Mouse (Mus musculus): Measurements from ENCODE around the gene Man1c1. TPM values are rescaled to one million over a fixed set of nuclear protein-coding genes. Genes with fewer than 3 reads are reported as not detected.

Man1c1 gene
- total and polyA plus RNA-seq, 3 experiments = 0.05 TPM; not detected in 2

DNA sequence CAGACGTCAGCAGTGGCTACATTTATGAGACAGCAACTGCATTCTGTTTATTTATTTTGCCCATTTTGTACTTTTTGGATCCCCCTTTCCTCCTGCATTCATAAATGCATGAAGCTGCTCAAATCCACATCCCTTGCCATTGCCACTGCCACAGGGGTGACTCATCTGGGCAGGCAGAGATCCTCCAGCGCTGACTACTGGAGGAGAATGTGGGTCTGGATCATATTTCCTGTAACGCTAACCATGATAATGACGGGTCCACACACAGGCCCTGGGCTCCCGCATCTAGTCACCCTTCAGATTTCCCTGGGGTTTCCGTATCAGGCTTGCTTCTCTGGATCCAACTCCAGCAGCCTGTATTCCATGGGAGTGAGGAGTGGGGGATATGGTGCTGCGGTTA lies 64.8 kb downstream of the Man1c1 start:
- Histone ChIP-seq H3K4me3 (ENCODE audit: low read depth, low read length) (no peak overlapping the region), H3K9me3 (replicated peaks) (no peaks in the 10 kb centered on the region), H3K27me3 (ENCODE audit: insufficient read depth, low read length) (peaks cover 55% of the 10 kb centered on the region), H3K4me1 (ENCODE audit: insufficient read depth, low read depth, low read length) (peaks cover 2% of the 10 kb centered on the region; the same call in 1 of the 2 replicates), H3K36me3 (replicated peaks) (no peaks in the 10 kb centered on the region)
- no peak for ATAC-seq (ENCODE audit: extremely low read depth, insufficient number of reproducible peaks, low FRiP score, poor library complexity, severe bottlenecking)
- TF ChIP-seq TAL1 (conservative IDR thresholded peaks at IDR 0.05; ENCODE audit: low read depth, low read length) (no peak), GATA1 (IDR thresholded peaks at IDR 0.05; ENCODE audit: borderline replicate concordance, low read length) (no peak), POLR2AphosphoS5 (IDR thresholded peaks at IDR 0.05; ENCODE audit: insufficient replicate concordance, low read depth, low read length) (no peak), GATA2 (IDR thresholded peaks at IDR 0.05; ENCODE audit: borderline replicate concordance, low read depth, low read length) (no peak), CTCF (IDR thresholded peaks at IDR 0.05; ENCODE audit: low read depth, low read length) (no peak)
- DNase-seq (ENCODE audit: low spot score) = no peak

DNA sequence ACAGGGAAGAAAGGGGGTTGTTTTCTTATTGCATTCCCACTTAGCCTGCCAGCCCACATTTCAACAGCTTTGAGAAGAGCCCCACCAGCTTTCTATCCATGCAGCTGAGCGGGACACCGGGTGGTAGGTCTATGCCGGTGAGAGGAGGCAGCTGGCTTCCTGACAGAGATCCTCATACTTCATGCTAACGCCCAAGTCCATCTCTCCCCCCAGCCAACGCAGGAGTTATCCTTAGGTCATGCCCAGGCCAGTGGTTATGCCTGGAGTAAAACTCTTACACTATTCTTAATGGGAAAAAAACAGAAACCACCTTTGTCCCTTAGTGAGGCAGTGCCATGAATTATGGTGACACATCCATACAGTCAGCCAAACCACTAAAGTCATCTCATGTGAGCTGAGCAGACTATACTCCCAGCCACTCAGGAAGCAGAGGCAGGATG lies 66.0 kb downstream of the Man1c1 start:
- no peak for TF ChIP-seq POLR2AphosphoS5 (IDR thresholded peaks at IDR 0.05; ENCODE audit: insufficient replicate concordance, low read depth, low read length)
- TF ChIP-seq GATA1 (IDR thresholded peaks at IDR 0.05; ENCODE audit: borderline replicate concordance, low read length) = no peak
- TF ChIP-seq GATA2 (IDR thresholded peaks at IDR 0.05; ENCODE audit: borderline replicate concordance, low read depth, low read length) = no peak
- no peak for TF ChIP-seq TAL1 (conservative IDR thresholded peaks at IDR 0.05; ENCODE audit: low read depth, low read length)
- no peak for TF ChIP-seq CTCF (IDR thresholded peaks at IDR 0.05; ENCODE audit: low read depth, low read length)
- no peaks in the 10 kb centered on the region for H3K9me3 ChIP-seq (replicated peaks)
- peaks cover 2% of the 10 kb centered on the region; the same call in 1 of the 2 replicates for H3K4me1 ChIP-seq (ENCODE audit: insufficient read depth, low read depth, low read length)
- H3K4me3 ChIP-seq (ENCODE audit: low read depth, low read length) = no peak overlapping the region
- H3K36me3 ChIP-seq (replicated peaks) = no peaks in the 10 kb centered on the region
- DNase-seq (ENCODE audit: low spot score) (no peak), ATAC-seq (ENCODE audit: extremely low read depth, insufficient number of reproducible peaks, low FRiP score, poor library complexity, severe bottlenecking) (no peak)
- H3K27me3 ChIP-seq (ENCODE audit: insufficient read depth, low read length) = peaks cover 59% of the 10 kb centered on the region

DNA sequence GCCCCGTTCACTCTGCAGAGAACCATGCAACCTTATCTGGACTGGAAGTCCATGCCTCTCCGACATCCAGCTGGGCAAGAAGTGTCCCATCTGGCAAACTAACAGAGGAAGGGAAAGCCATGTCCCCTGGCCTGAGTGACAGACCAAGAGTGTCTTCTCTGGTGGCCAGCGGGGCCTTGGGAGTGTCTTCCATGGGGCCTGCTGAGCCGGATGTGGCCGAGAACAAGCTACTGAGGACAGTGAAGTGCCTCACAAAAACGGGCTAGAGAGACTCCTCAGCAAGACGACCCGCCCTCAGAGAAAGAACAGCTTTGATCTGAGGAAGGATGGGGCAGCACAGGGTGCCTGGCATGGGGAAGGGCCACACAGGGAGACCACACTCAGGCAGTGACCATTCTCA lies 67.7 kb downstream of the Man1c1 start:
- no peaks in the 10 kb centered on the region for H3K9me3 ChIP-seq (replicated peaks)
- no peak overlapping the region for H3K4me3 ChIP-seq (ENCODE audit: low read depth, low read length)
- no peaks in the 10 kb centered on the region for H3K4me1 ChIP-seq (ENCODE audit: insufficient read depth, low read depth, low read length)
- H3K36me3 ChIP-seq (replicated peaks) = no peaks in the 10 kb centered on the region
- ATAC-seq (ENCODE audit: extremely low read depth, insufficient number of reproducible peaks, low FRiP score, poor library complexity, severe bottlenecking) = no peak
- no peak for DNase-seq (ENCODE audit: low spot score)
- H3K27me3 ChIP-seq (ENCODE audit: insufficient read depth, low read length) = peaks cover 57% of the 10 kb centered on the region
- no peak for TF ChIP-seq GATA2 (IDR thresholded peaks at IDR 0.05; ENCODE audit: borderline replicate concordance, low read depth, low read length)
- TF ChIP-seq GATA1 (IDR thresholded peaks at IDR 0.05; ENCODE audit: borderline replicate concordance, low read length) = no peak
- TF ChIP-seq POLR2AphosphoS5 (IDR thresholded peaks at IDR 0.05; ENCODE audit: insufficient replicate concordance, low read depth, low read length) = no peak
- no peak for TF ChIP-seq TAL1 (conservative IDR thresholded peaks at IDR 0.05; ENCODE audit: low read depth, low read length)
- TF ChIP-seq CTCF (IDR thresholded peaks at IDR 0.05; ENCODE audit: low read depth, low read length) = no peak

DNA sequence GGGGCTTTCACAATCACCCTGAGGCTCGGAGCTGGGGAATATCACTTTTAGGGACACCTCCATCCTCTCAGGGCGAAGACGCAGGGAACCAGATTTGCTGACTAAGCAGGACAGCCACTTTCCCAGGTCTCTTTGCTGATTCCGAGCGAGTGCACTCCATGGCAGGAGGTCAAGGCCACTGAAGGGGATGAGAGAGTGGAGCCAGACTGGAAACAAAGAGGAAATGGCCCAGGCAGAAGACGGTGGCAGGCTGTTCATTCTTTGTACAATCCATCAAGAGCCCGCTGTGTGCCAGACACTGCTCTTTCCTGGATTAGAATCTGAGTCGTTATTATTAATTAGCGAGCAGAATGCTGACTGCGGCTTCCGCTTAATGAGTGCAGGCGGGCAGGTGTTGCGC lies 70.1 kb downstream of the Man1c1 start:
- Histone ChIP-seq H3K4me1 (ENCODE audit: insufficient read depth, low read depth, low read length) (no peaks in the 10 kb centered on the region), H3K9me3 (replicated peaks) (no peaks in the 10 kb centered on the region), H3K36me3 (replicated peaks) (no peaks in the 10 kb centered on the region), H3K27me3 (ENCODE audit: insufficient read depth, low read length) (peaks cover 49% of the 10 kb centered on the region), H3K4me3 (ENCODE audit: low read depth, low read length) (no peak overlapping the region)
- no peak for TF ChIP-seq POLR2AphosphoS5 (IDR thresholded peaks at IDR 0.05; ENCODE audit: insufficient replicate concordance, low read depth, low read length)
- no peak for TF ChIP-seq GATA1 (IDR thresholded peaks at IDR 0.05; ENCODE audit: borderline replicate concordance, low read length)
- no peak for TF ChIP-seq CTCF (IDR thresholded peaks at IDR 0.05; ENCODE audit: low read depth, low read length)
- no peak for TF ChIP-seq GATA2 (IDR thresholded peaks at IDR 0.05; ENCODE audit: borderline replicate concordance, low read depth, low read length)
- TF ChIP-seq TAL1 (conservative IDR thresholded peaks at IDR 0.05; ENCODE audit: low read depth, low read length) = no peak
- DNase-seq (ENCODE audit: low spot score) (no peak), ATAC-seq (ENCODE audit: extremely low read depth, insufficient number of reproducible peaks, low FRiP score, poor library complexity, severe bottlenecking) (no peak)

DNA sequence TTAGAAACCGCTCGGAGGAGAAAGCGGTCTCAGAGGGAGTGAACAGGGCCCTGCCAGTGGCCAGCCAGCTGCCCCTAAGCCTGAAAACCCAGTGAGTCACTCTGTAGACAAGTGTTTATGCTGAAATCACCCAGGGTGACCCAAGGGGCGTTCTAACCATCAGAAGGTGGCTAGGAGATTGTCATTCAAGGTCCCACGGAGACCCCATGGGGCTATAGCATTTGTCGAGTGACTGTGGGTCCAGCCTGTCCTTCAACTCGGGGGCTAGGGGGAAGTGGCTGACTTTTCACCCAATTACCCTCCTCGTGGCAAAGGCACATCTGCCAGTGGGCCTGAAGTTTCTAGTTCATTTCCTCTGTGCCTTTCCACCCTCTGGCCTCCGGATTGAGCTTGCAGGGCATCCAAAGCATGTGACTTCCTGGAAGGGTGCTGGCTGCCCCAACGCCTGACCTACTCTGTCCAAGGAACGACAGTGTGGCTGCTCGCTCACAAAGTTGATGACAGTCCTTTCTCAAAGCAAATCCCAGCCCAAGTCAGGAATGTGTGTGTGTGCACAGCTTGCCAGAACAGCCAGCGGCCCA lies 71.9 kb downstream of the Man1c1 start:
- H3K4me3 ChIP-seq (ENCODE audit: low read depth, low read length) = no peak overlapping the region
- H3K27me3 ChIP-seq (ENCODE audit: insufficient read depth, low read length) = peaks cover 63% of the 10 kb centered on the region
- no peak for DNase-seq (ENCODE audit: low spot score)
- no peaks in the 10 kb centered on the region for H3K36me3 ChIP-seq (replicated peaks)
- no peaks in the 10 kb centered on the region for H3K9me3 ChIP-seq (replicated peaks)
- TF ChIP-seq CTCF (IDR thresholded peaks at IDR 0.05; ENCODE audit: low read depth, low read length) (no peak), GATA2 (IDR thresholded peaks at IDR 0.05; ENCODE audit: borderline replicate concordance, low read depth, low read length) (no peak), POLR2AphosphoS5 (IDR thresholded peaks at IDR 0.05; ENCODE audit: insufficient replicate concordance, low read depth, low read length) (no peak), GATA1 (IDR thresholded peaks at IDR 0.05; ENCODE audit: borderline replicate concordance, low read length) (no peak), TAL1 (conservative IDR thresholded peaks at IDR 0.05; ENCODE audit: low read depth, low read length) (no peak)
- H3K4me1 ChIP-seq (ENCODE audit: insufficient read depth, low read depth, low read length) = no peaks in the 10 kb centered on the region
- no peak for ATAC-seq (ENCODE audit: extremely low read depth, insufficient number of reproducible peaks, low FRiP score, poor library complexity, severe bottlenecking)

DNA sequence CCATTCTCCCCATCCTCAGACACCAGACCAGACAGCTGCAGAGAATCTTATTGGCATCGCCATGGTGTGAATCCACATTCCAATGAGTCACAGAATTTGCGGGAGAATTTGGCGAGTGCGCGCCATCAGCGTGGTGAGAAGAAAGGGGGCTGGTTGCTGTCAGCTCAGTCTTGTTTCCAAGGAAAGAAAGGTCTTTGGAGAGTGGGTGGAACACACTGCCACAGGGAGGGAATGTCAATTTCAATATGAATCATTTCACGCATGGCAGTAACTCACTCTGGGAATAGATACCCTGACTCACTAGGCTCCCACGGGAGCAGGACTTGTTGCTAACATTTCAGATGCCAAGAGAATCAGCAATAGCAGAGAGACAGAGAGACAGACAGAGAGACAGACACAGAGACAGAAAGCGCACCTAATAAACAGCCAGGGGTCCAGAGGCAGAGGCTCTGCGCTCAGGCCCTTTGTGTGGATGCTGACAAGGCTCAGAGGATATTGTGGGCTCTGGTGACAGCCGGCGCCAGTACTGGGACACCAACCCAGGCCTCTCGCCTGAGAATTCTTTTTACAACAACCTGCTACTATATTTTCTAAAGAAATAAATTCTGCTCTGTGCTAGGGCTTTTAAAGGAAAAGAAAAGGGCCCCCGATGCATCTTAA lies 72.5 kb downstream of the Man1c1 start:
- TF ChIP-seq POLR2AphosphoS5 (IDR thresholded peaks at IDR 0.05; ENCODE audit: insufficient replicate concordance, low read depth, low read length) = no peak
- no peak for TF ChIP-seq TAL1 (conservative IDR thresholded peaks at IDR 0.05; ENCODE audit: low read depth, low read length)
- Histone ChIP-seq H3K4me3 (ENCODE audit: low read depth, low read length) (no peak overlapping the region), H3K9me3 (replicated peaks) (no peaks in the 10 kb centered on the region), H3K36me3 (replicated peaks) (no peaks in the 10 kb centered on the region), H3K27me3 (ENCODE audit: insufficient read depth, low read length) (peaks cover 63% of the 10 kb centered on the region), H3K4me1 (ENCODE audit: insufficient read depth, low read depth, low read length) (no peaks in the 10 kb centered on the region)
- DNase-seq (ENCODE audit: low spot score) (no peak), ATAC-seq (ENCODE audit: extremely low read depth, insufficient number of reproducible peaks, low FRiP score, poor library complexity, severe bottlenecking) (no peak)

Measured in G1E (cell line).